Mouse (Mus musculus): ENCODE results near the gene Gm20918. TPM values are rescaled to one million over a fixed set of nuclear protein-coding genes. Genes with fewer than 3 reads are reported as not detected.

Gm20918 gene
- not detected for polyA plus RNA-seq (2017; shearing (Covaris generic))

GRCm38 (mm10) chrY:5043637-5044036, at the start of gene Gm20918:
TSS of gene Gm20918 (plus strand) at chrY:5043937.

Other genes starting within 250 kb of the Gm20918 start
- gene Gm21820, start 205.5 kb downstream of the Gm20918 start, polyA plus RNA-seq (2017; shearing (Covaris generic)), result not detected